Mouse (Mus musculus): ENCODE measurements around the gene Slc35e2.
"Not testable (repeated sequence)": the region's sequence is repeated elsewhere in the genome, so short reads cannot be mapped to it uniquely, and the experiment has no call there.

Gene Slc35e2

GRCm38 (mm10) chr4:155624338-155625291 lies 23.4 kb downstream of the Slc35e2 start, which contains the start of gene Cdk11b:
TSS of gene Cdk11b (plus strand) at chr4:155624854.
- DNase-seq (ENCODE audit: low spot score in 2 of 2), result peak; percentile 88 to 95

- DNase-seq (ENCODE audit: low spot score in 2 of 2), result no peak
These were observed 29.1 kb downstream of the Slc35e2 start for GRCm38 (mm10) chr4:155630267-155630666.

- no peak for DNase-seq (ENCODE audit: low spot score in 2 of 2)
These were observed 34.7 kb downstream of the Slc35e2 start for GRCm38 (mm10) chr4:155635766-155636499.

- no peak for DNase-seq (ENCODE audit: low spot score in 2 of 2)
These were observed 42.3 kb downstream of the Slc35e2 start for GRCm38 (mm10) chr4:155643531-155643930.

- DNase-seq (ENCODE audit: low spot score in 2 of 2), result not testable (repeated sequence)
These were observed 44.1 kb downstream of the Slc35e2 start, which contains the start of gene Gm10563 for GRCm38 (mm10) chr4:155645308-155645707. TSS of gene Gm10563 (minus strand) at chr4:155645408.

- no peak for DNase-seq (ENCODE audit: low spot score in 2 of 2)
These were observed 44.5 kb downstream of the Slc35e2 start for GRCm38 (mm10) chr4:155645721-155646120.

GRCm38 (mm10) chr4:155649355-155649754 lies 48.1 kb downstream of the Slc35e2 start:
- DNase-seq (ENCODE audit: low spot score in 2 of 2), result no peak

- DNase-seq (ENCODE audit: low spot score in 2 of 2), result no peak
These were observed 50.5 kb downstream of the Slc35e2 start for GRCm38 (mm10) chr4:155651553-155652269.

GRCm38 (mm10) chr4:155652283-155653085 lies 51.3 kb downstream of the Slc35e2 start:
- DNase-seq (ENCODE audit: low spot score in 2 of 2), result no peak

GRCm38 (mm10) chr4:155653086-155653450 lies 51.9 kb downstream of the Slc35e2 start, which contains the start of gene Mmp23:
TSS of gene Mmp23 (minus strand) at chr4:155653384.
- DNase-seq (ENCODE audit: low spot score in 2 of 2), result no peak

GRCm38 (mm10) chr4:155653451-155654182 lies 52.4 kb downstream of the Slc35e2 start:
- no peak for DNase-seq (ENCODE audit: low spot score in 2 of 2)

- DNase-seq (ENCODE audit: low spot score in 2 of 2), result no peak
These were observed 52.9 kb downstream of the Slc35e2 start for GRCm38 (mm10) chr4:155654183-155654455.

GRCm38 (mm10) chr4:155654456-155655298 lies 53.5 kb downstream of the Slc35e2 start:
- DNase-seq (ENCODE audit: low spot score in 2 of 2), result no peak

GRCm38 (mm10) chr4:155656214-155656751 lies 55.1 kb downstream of the Slc35e2 start:
- no peak for DNase-seq (ENCODE audit: low spot score in 2 of 2)

- no peak for DNase-seq (ENCODE audit: low spot score in 2 of 2)
These were observed 57.7 kb downstream of the Slc35e2 start for GRCm38 (mm10) chr4:155658961-155659360.

GRCm38 (mm10) chr4:155660641-155661040 lies 59.4 kb downstream of the Slc35e2 start:
- no peak for DNase-seq (ENCODE audit: low spot score in 2 of 2)

GRCm38 (mm10) chr4:155666903-155667302 lies 65.7 kb downstream of the Slc35e2 start:
- no peak for DNase-seq (ENCODE audit: low spot score in 2 of 2)

GRCm38 (mm10) chr4:155668689-155669597 lies 67.7 kb downstream of the Slc35e2 start, which contains the start of gene Mib2:
TSS of gene Mib2 (minus strand) at chr4:155669198.
- DNase-seq (ENCODE audit: low spot score in 2 of 2), result peak; percentile 95 to 98
